Mouse (Mus musculus): ENCODE results near the gene Zfp385a.

Zfp385a gene

GRCm38 (mm10) chr15:103362950-103363349 is 23.1 kb upstream of the Zfp385a start:
- DNase-seq: no peak

- DNase-seq: no peak
Observed at GRCm38 (mm10) chr15:103362333-103362732, 22.4 kb upstream of the Zfp385a start.

GRCm38 (mm10) chr15:103361269-103361668 is 21.4 kb upstream of the Zfp385a start:
- no peak for DNase-seq

GRCm38 (mm10) chr15:103359869-103360602 is 20.1 kb upstream of the Zfp385a start:
- no peak for DNase-seq

- DNase-seq: no peak
Observed at GRCm38 (mm10) chr15:103359122-103359510, 19.2 kb upstream of the Zfp385a start.

GRCm38 (mm10) chr15:103358278-103359121 is 18.6 kb upstream of the Zfp385a start:
- peak in 1 of 2 experiments; percentile 31 for DNase-seq

GRCm38 (mm10) chr15:103357817-103358216 is 17.9 kb upstream of the Zfp385a start:
- no peak for DNase-seq

- no peak for DNase-seq
Observed at GRCm38 (mm10) chr15:103356130-103356529, 16.2 kb upstream of the Zfp385a start.

GRCm38 (mm10) chr15:103355420-103355819 is 15.5 kb upstream of the Zfp385a start:
- DNase-seq: no peak

GRCm38 (mm10) chr15:103354690-103355089 is 14.8 kb upstream of the Zfp385a start:
- no peak for DNase-seq

GRCm38 (mm10) chr15:103353511-103354256 is 13.8 kb upstream of the Zfp385a start:
- DNase-seq: no peak

- peak; percentile 51 to 70 for DNase-seq
Observed at GRCm38 (mm10) chr15:103352856-103353255, 13.0 kb upstream of the Zfp385a start.

- peak; percentile 65 to 77 for DNase-seq
Observed at GRCm38 (mm10) chr15:103347275-103347684, 7.4 kb upstream of the Zfp385a start.

- DNase-seq: no peak
Observed at GRCm38 (mm10) chr15:103345789-103346188, 5.9 kb upstream of the Zfp385a start.

GRCm38 (mm10) chr15:103343556-103343955 is 3.7 kb upstream of the Zfp385a start:
- no peak for DNase-seq

- no peak for DNase-seq
Observed at GRCm38 (mm10) chr15:103343008-103343407, 3.1 kb upstream of the Zfp385a start.

- DNase-seq: peak in 1 of 2 experiments; percentile 82
Observed at GRCm38 (mm10) chr15:103342415-103342814, 2.5 kb upstream of the Zfp385a start.

GRCm38 (mm10) chr15:103341547-103341946 is 1.7 kb upstream of the Zfp385a start:
- no peak for DNase-seq

GRCm38 (mm10) chr15:103340786-103341185 is 893 bp upstream of the Zfp385a start:
- DNase-seq: no peak

GRCm38 (mm10) chr15:103339166-103339960 is 530 bp downstream of the Zfp385a start:
- DNase-seq: no peak

GRCm38 (mm10) chr15:103338829-103339165 is 1.1 kb downstream of the Zfp385a start:
- DNase-seq: no peak

GRCm38 (mm10) chr15:103336996-103337667 is 2.8 kb downstream of the Zfp385a start:
- no peak for DNase-seq
